Mouse (Mus musculus): ENCODE measurements at regions not wholly inside any gene's neighbourhood (a gene's known extent, or its start where the extent isn't known, plus 50 kb on each side); places are given as distances from the start of the nearest gene placed in this dataset.

DNA sequence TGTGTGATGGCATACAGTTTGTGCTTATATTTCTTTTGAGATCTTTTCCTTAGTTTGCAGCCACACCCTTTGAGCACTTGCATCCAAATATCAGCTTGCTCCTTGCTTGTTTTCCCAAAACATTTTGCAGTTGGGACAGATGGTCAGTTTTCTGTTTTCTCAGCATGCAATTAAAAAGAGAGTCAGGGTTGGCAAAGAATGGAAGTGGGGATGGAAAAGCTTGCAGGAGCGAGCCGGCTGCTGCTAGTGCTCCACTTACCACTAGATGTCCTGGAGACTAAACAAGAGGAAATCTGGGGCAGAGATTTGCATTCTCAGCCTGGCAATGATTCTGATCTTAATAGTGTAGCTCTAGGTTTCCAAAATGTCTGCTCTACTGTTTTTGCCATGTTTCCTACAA is 181.8 kb downstream of the Barhl2 start:
- no peak overlapping the region for H3K27ac ChIP-seq (ENCODE audit: low read depth, low read length)
- ATAC-seq (ENCODE audit: low FRiP score), result no peak
- H3K36me3 ChIP-seq (ENCODE audit: control insufficient read depth, insufficient read depth, low read length), result no peaks in the 10 kb centered on the region
- no peaks in the 10 kb centered on the region for H3K9me3 ChIP-seq (ENCODE audit: control insufficient read depth, low read length)
- H3K9ac ChIP-seq (ENCODE audit: low read depth, low read length), result no peak overlapping the region
- no peaks in the 10 kb centered on the region for H3K4me1 ChIP-seq (replicated peaks; ENCODE audit: control insufficient read depth, insufficient read depth, low read length)
- no peaks in the 10 kb centered on the region for H3K27me3 ChIP-seq (ENCODE audit: control insufficient read depth, insufficient read depth, low read length)
- WGBS, result 21% methylated on average over 2 of the region's 2 CpGs
- H3K4me3 ChIP-seq (ENCODE audit: low read depth, low read length), result no peak overlapping the region
- DNase-seq (ENCODE audit: low spot score), result peak; percentile 16
- H3K4me2 ChIP-seq (replicated peaks; ENCODE audit: low read depth, low read length), result no peak overlapping the region

DNA sequence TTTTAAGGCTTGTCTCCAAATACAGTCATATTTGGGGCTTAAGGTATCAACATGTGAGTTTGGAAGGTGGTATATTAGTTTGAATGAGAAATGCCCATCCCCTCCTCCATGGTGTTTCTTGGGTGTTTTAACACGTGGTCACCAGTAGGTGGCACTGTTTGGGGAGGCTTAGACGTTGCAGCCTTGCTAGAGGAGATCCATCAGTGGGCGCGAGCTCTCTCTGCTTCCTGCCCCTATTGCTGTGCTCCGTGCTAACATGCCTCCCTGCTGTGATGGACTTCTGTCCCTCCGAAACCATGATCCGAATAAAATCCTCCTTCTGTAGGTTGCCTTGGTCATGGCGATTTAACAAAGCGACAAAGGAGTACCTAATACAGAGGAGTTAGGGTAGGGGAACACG is 183.3 kb downstream of the Barhl2 start:
- DNase-seq (ENCODE audit: low spot score) (peak; percentile 54), ATAC-seq (ENCODE audit: low FRiP score) (no peak)
- Histone ChIP-seq H3K36me3 (ENCODE audit: control insufficient read depth, insufficient read depth, low read length) (no peaks in the 10 kb centered on the region), H3K9me3 (ENCODE audit: control insufficient read depth, low read length) (no peaks in the 10 kb centered on the region), H3K9ac (ENCODE audit: low read depth, low read length) (no peak overlapping the region), H3K27me3 (ENCODE audit: control insufficient read depth, insufficient read depth, low read length) (no peaks in the 10 kb centered on the region), H3K4me3 (ENCODE audit: low read depth, low read length) (no peak overlapping the region), H3K4me2 (replicated peaks; ENCODE audit: low read depth, low read length) (no peak overlapping the region), H3K4me1 (replicated peaks; ENCODE audit: control insufficient read depth, insufficient read depth, low read length) (no peaks in the 10 kb centered on the region), H3K27ac (ENCODE audit: low read depth, low read length) (no peak overlapping the region)
- WGBS, result 32% methylated on average over 10 of the region's 10 CpGs

DNA sequence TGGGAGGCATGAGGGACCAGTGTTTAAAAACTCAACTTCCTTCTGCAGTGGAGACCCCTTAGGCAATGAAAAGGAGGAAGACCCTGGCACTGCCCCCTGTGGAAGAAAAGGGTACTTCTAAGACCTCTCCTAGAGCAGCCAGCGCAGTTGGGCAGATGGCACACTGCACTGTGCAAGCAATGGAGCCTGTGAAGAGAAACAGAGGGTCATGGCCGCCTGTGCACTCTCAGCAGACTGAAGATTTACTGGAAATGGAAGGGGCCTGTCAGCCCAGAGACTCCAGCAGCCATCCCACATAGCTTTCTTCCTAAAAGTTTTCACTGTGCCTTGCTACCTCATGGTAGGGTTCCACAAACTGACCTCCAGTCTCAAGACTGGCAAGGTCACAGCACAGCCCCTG is 193.4 kb downstream of the Barhl2 start:
- WGBS, result 64% methylated on average over 2 of the region's 2 CpGs
- no peak overlapping the region for H3K9ac ChIP-seq (ENCODE audit: low read depth, low read length)
- H3K27ac ChIP-seq (ENCODE audit: low read depth, low read length), result no peak overlapping the region
- no peaks in the 10 kb centered on the region for H3K4me1 ChIP-seq (replicated peaks; ENCODE audit: control insufficient read depth, insufficient read depth, low read length)
- no peak overlapping the region for H3K4me3 ChIP-seq (ENCODE audit: low read depth, low read length)
- ATAC-seq (ENCODE audit: low FRiP score), result no peak
- H3K36me3 ChIP-seq (ENCODE audit: control insufficient read depth, insufficient read depth, low read length), result no peaks in the 10 kb centered on the region
- H3K4me2 ChIP-seq (replicated peaks; ENCODE audit: low read depth, low read length), result no peak overlapping the region
- DNase-seq (ENCODE audit: low spot score), result peak; percentile 13
- no peaks in the 10 kb centered on the region for H3K9me3 ChIP-seq (ENCODE audit: control insufficient read depth, low read length)
- no peaks in the 10 kb centered on the region for H3K27me3 ChIP-seq (ENCODE audit: control insufficient read depth, insufficient read depth, low read length)

DNA sequence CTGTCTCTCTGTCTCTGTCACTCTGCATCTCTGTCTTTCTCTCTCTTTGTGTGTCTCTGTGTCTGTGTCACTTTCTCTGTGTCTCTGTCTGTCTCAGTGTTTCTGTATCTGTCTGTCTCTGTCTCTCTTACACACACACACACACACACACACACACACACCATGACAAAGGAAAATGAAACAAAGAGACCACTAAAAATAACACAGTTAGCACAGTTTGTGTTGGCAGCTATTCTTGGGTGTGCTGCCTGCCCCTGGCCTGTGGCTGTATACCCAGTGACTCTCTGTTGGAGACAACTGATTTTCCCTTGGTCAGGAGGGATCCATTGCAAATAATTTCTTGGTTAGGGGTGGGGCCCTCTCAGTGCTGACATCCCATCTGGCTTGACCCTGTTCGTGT is 200.8 kb downstream of the Barhl2 start:
- Histone ChIP-seq H3K27ac (ENCODE audit: low read depth, low read length) (no peak overlapping the region), H3K27me3 (ENCODE audit: control insufficient read depth, insufficient read depth, low read length) (no peaks in the 10 kb centered on the region), H3K36me3 (ENCODE audit: control insufficient read depth, insufficient read depth, low read length) (no peaks in the 10 kb centered on the region), H3K4me2 (replicated peaks; ENCODE audit: low read depth, low read length) (no peak overlapping the region), H3K4me3 (ENCODE audit: low read depth, low read length) (no peak overlapping the region), H3K9me3 (ENCODE audit: control insufficient read depth, low read length) (no peaks in the 10 kb centered on the region), H3K9ac (ENCODE audit: low read depth, low read length) (no peak overlapping the region), H3K4me1 (replicated peaks; ENCODE audit: control insufficient read depth, insufficient read depth, low read length) (no peaks in the 10 kb centered on the region)
- no peak for DNase-seq (ENCODE audit: low spot score)
- 71% methylated on average over 1 of the region's 1 CpGs for WGBS
- ATAC-seq (ENCODE audit: low FRiP score), result no peak

DNA sequence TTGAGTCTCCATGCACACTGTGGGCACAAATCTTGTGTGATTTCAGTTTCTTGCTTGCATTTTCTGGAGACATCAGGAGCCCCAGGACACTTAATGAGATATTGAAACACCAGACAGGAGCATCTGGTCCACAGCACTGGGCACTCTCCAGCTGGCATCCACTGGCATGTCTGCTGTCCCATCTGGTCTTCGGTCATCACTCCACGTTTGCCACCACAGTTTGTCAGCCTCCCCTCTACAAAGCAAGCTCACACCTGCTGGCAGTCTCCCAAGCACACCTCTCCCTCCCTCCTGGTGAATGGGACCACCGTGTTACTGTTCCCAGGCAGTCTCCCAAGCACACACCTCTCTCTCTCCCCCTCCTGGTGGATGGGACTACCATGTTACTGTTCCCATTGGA is 228.8 kb downstream of the Barhl2 start:
- no peak overlapping the region for H3K4me2 ChIP-seq (replicated peaks; ENCODE audit: low read depth, low read length)
- no peak for ATAC-seq (ENCODE audit: low FRiP score)
- H3K9ac ChIP-seq (ENCODE audit: low read depth, low read length), result no peak overlapping the region
- no peak overlapping the region for H3K4me3 ChIP-seq (ENCODE audit: low read depth, low read length)
- H3K27me3 ChIP-seq (ENCODE audit: control insufficient read depth, insufficient read depth, low read length), result no peaks in the 10 kb centered on the region
- no peak overlapping the region for H3K27ac ChIP-seq (ENCODE audit: low read depth, low read length)
- no peaks in the 10 kb centered on the region for H3K4me1 ChIP-seq (replicated peaks; ENCODE audit: control insufficient read depth, insufficient read depth, low read length)
- H3K9me3 ChIP-seq (ENCODE audit: control insufficient read depth, low read length), result no peaks in the 10 kb centered on the region
- DNase-seq (ENCODE audit: low spot score), result no peak
- H3K36me3 ChIP-seq (ENCODE audit: control insufficient read depth, insufficient read depth, low read length), result no peaks in the 10 kb centered on the region
- 67% methylated on average over 3 of the region's 3 CpGs for WGBS

DNA sequence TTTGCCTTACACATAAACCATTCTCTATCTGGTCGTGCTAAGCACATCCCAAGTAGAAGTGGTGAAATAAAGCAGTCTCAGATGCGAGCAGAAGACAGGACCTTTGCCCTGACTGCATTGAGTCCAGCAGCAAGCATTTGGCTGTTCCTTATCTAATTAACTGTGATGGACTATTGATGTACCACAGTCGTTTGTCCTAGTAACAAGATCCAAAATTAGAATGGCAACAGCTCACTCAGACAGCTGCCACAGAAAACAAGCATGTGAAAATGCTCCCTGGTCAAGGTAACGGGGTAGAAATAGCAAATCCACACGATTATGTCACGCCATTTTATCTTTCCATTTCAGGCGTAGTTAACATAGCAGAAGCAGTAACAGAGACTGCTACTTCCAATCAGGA is 233.8 kb downstream of the Barhl2 start:
- no peaks in the 10 kb centered on the region for H3K9me3 ChIP-seq (ENCODE audit: control insufficient read depth, low read length)

DNA sequence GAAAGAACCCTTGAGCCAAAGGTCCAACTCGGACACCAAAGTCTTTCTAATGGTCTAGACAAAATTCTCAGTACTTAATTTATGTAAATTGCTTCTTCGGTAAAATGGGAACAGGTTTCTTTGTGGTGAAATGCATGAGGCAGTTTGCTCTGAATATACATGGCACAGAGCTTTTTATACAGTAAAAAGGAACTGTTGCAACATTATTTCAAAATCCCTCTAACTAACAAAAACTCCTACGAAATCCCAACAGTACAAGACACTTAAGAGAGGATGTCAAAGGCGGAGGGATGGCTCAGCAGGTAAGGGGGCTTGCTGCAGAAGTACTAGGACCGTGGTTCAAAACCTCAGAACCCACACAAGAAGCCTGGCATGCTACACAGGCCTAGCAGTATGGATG is 248.4 kb downstream of the Barhl2 start:
- H3K4me2 ChIP-seq (replicated peaks; ENCODE audit: low read depth, low read length), result no peak overlapping the region
- ATAC-seq (ENCODE audit: low FRiP score) (no peak), DNase-seq (ENCODE audit: low spot score) (no peak)
- H3K36me3 ChIP-seq (ENCODE audit: control insufficient read depth, insufficient read depth, low read length), result no peaks in the 10 kb centered on the region
- H3K27ac ChIP-seq (ENCODE audit: low read depth, low read length), result no peak overlapping the region
- H3K4me3 ChIP-seq (ENCODE audit: low read depth, low read length), result no peak overlapping the region
- WGBS, result 86% methylated on average over 5 of the region's 5 CpGs
- no peaks in the 10 kb centered on the region for H3K27me3 ChIP-seq (ENCODE audit: control insufficient read depth, insufficient read depth, low read length)
- H3K4me1 ChIP-seq (replicated peaks; ENCODE audit: control insufficient read depth, insufficient read depth, low read length), result 0 out of 2 replicates have a peak, but pooled peaks cover 2% of the 10 kb centered on the region
- H3K9ac ChIP-seq (ENCODE audit: low read depth, low read length), result no peak overlapping the region
- H3K9me3 ChIP-seq (ENCODE audit: control insufficient read depth, low read length), result no peaks in the 10 kb centered on the region

More for the DNA sequence above, 233.8 kb downstream of the Barhl2 start:
- no peaks in the 10 kb centered on the region for H3K36me3 ChIP-seq (ENCODE audit: control insufficient read depth, insufficient read depth, low read length)
- ATAC-seq (ENCODE audit: low FRiP score), result no peak
- no peak for DNase-seq (ENCODE audit: low spot score)
- H3K4me3 ChIP-seq (ENCODE audit: low read depth, low read length), result no peak overlapping the region
- H3K27me3 ChIP-seq (ENCODE audit: control insufficient read depth, insufficient read depth, low read length), result no peaks in the 10 kb centered on the region
- H3K4me2 ChIP-seq (replicated peaks; ENCODE audit: low read depth, low read length), result no peak overlapping the region
- no peaks in the 10 kb centered on the region for H3K4me1 ChIP-seq (replicated peaks; ENCODE audit: control insufficient read depth, insufficient read depth, low read length)
- H3K9ac ChIP-seq (ENCODE audit: low read depth, low read length), result no peak overlapping the region
- WGBS, result 75% methylated on average over 7 of the region's 7 CpGs
- no peak overlapping the region for H3K27ac ChIP-seq (ENCODE audit: low read depth, low read length)

DNA sequence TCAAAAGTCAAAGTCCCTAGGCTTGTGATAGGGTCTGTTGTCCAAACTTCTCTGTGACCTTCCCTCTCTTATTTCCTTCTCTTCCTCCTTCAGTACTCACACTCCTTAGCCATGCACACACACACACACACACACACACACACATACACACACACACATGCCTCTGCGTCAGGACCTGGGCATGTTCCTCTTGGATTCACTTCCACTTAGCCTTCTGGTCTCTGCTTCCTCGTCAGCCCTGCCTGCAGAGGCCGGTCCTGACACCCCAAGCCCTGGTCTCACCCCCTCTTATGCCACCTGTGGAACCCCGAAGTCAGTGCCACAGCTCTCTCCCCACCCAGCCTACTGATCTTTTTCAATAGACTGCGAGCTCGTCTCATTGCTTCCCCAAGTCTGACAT is 250.3 kb downstream of the Barhl2 start:
- Histone ChIP-seq H3K4me3 (ENCODE audit: low read depth, low read length) (no peak overlapping the region), H3K9ac (ENCODE audit: low read depth, low read length) (no peak overlapping the region), H3K36me3 (ENCODE audit: control insufficient read depth, insufficient read depth, low read length) (no peaks in the 10 kb centered on the region), H3K9me3 (ENCODE audit: control insufficient read depth, low read length) (no peaks in the 10 kb centered on the region), H3K27ac (ENCODE audit: low read depth, low read length) (no peak overlapping the region), H3K4me2 (replicated peaks; ENCODE audit: low read depth, low read length) (no peak overlapping the region), H3K27me3 (ENCODE audit: control insufficient read depth, insufficient read depth, low read length) (no peaks in the 10 kb centered on the region), H3K4me1 (replicated peaks; ENCODE audit: control insufficient read depth, insufficient read depth, low read length) (0 out of 2 replicates have a peak, but pooled peaks cover 2% of the 10 kb centered on the region)
- no peak for DNase-seq (ENCODE audit: low spot score)
- WGBS, result 78% methylated on average over 6 of the region's 6 CpGs
- ATAC-seq (ENCODE audit: low FRiP score), result no peak

DNA sequence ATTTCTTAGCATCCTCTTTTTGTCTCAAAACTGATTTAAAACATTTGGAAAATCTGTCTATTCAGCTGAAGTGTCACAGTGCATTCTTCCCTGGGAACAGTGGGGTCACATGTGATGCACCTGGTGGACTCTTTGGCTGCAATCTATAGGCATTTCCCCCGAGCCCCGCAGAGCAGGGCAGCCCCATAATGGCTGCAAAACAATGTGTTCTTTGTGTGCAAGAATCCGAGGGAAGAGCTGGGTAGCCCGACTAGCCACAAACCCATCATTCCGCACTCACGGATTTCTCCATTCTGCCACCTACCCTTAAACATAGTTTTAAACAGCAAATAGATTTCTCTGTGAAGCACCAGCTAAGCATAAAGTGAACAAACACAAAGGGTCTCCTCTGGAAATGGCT is 252.2 kb downstream of the Barhl2 start:
- H3K4me3 ChIP-seq (ENCODE audit: low read depth, low read length), result no peak overlapping the region
- H3K9me3 ChIP-seq (ENCODE audit: control insufficient read depth, low read length), result no peaks in the 10 kb centered on the region
- 23% methylated on average over 6 of the region's 6 CpGs for WGBS
- no peaks in the 10 kb centered on the region for H3K27me3 ChIP-seq (ENCODE audit: control insufficient read depth, insufficient read depth, low read length)
- no peak overlapping the region for H3K4me2 ChIP-seq (replicated peaks; ENCODE audit: low read depth, low read length)
- no peak overlapping the region for H3K9ac ChIP-seq (ENCODE audit: low read depth, low read length)
- no peaks in the 10 kb centered on the region for H3K36me3 ChIP-seq (ENCODE audit: control insufficient read depth, insufficient read depth, low read length)
- DNase-seq (ENCODE audit: low spot score) (peak; percentile 42), ATAC-seq (ENCODE audit: low FRiP score) (peak; percentile 49; the same call in 1 of the 2 replicates)
- H3K4me1 ChIP-seq (replicated peaks; ENCODE audit: control insufficient read depth, insufficient read depth, low read length), result 0 out of 2 replicates have a peak, but pooled peaks cover 2% of the 10 kb centered on the region
- H3K27ac ChIP-seq (ENCODE audit: low read depth, low read length), result no peak overlapping the region

All from hindbrain, embryonic 11.5 days (tissue).